Mouse (Mus musculus) neural tube, embryonic 14.5 days (tissue): ENCODE measurements around the gene Olfr214. TPM values are rescaled to one million over a fixed set of nuclear protein-coding genes. Genes with fewer than 3 reads are reported as not detected.
"Not testable (repeated sequence)": the region's sequence is repeated elsewhere in the genome, so short reads cannot be mapped to it uniquely, and the experiment has no call there.

Source experiments
- ATAC-seq: fragments of 200-750 bp; cut with Nextera tagmentation; 2 replicates; pipeline ENCODE4 v1.8.0; 2017; ENCODE audit warnings: low read depth, mild to moderate bottlenecking, moderate TSS enrichment, moderate library complexity
- H3K27ac ChIP-seq: fragments of 300-500 bp; sonication (generic); 2 replicates; pipeline ENCODE4 v1.5.1; 2014; ENCODE audit warnings: low read depth, mild to moderate bottlenecking, control low read depth, low read length, moderate library complexity, mixed read lengths
- H3K27me3 ChIP-seq: fragments of 300-500 bp; sonication (generic); 2 replicates; pipeline ENCODE4 v1.6.1; 2014; ENCODE audit warnings: low read length; ENCODE audit not compliant: control insufficient read depth, insufficient read depth
- H3K36me3 ChIP-seq: fragments of 300-500 bp; sonication (generic); 2 replicates; pipeline ENCODE4 v1.6.1; 2014; ENCODE audit warnings: low read length, mixed read lengths; ENCODE audit not compliant: control insufficient read depth, insufficient read depth
- H3K4me1 ChIP-seq: fragments of 300-500 bp; sonication (generic); 2 replicates; pipeline ENCODE4 v1.6.1; 2014; ENCODE audit warnings: low read length; ENCODE audit not compliant: control insufficient read depth, insufficient read depth
- H3K4me2 ChIP-seq: fragments of 300-500 bp; sonication (generic); 2 replicates; pipeline ENCODE4 v1.6.1; 2014; ENCODE audit warnings: mild to moderate bottlenecking, low read depth, low read length, control low read depth
- H3K4me3 ChIP-seq: fragments of 300-500 bp; sonication (generic); 2 replicates; pipeline ENCODE4 v1.5.1; 2014; ENCODE audit warnings: low read depth, low read length, control low read depth, mixed read lengths
- H3K9ac ChIP-seq: fragments of 300-500 bp; sonication (generic); replicated peaks from 2 replicates; pipeline ENCODE4 v1.6.1; 2014; ENCODE audit warnings: low read depth, mild to moderate bottlenecking, control low read depth, low read length, mixed read lengths
- H3K9me3 ChIP-seq: fragments of 300-500 bp; sonication (generic); 2 replicates; pipeline ENCODE4 v1.6.1; 2016; ENCODE audit warnings: low read length; ENCODE audit not compliant: control insufficient read depth
- WGBS: fragments of 180-500 bp; shearing (Covaris S2); extraction: QIAGEN DNeasy Blood & Tissue Kit; methylation state at CpG from one replicate; pipeline ENCODE4 v1.1.7; 2014; 5-methylcytosine and 5-hydroxymethylcytosine counted together
- polyA plus RNA-seq: library from polyadenylated mRNA; unstranded; fragments of >200 nt; fragmentation: Nextera tagmentation; extraction: Ambion mirVana; gene quantifications from 2 replicates; pipeline ENCODE4 v1.2.1, GENCODE M21; 2014

Gene Olfr214
- not detected in 2 replicates for polyA plus RNA-seq

DNA sequence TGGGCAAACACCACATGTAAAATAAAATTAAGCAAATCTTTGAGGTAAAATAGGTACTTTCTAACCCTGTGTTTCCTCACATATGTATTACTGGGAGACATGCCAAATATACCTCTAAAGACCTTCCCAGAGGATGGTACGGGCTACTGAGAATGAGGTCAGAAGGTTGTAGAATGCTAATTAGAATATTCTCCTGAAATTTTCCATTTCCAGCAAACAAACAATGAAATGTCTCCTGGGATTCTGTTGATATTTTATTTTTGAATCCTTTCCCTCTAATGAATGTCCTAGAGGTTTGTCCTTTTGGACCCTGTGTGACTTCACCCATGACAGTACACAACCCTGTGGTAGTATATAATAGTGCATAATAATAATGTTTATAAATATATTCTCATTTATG lies at the start of gene Olfr214:
Gene Olfr214 (plus strand): TSS at position 301 of the 400 bp plus-strand sequence.
- Histone ChIP-seq H3K9ac (no peak within 1 kb of the TSS), H3K27me3 (no peaks in the 10 kb centered on the region), H3K4me3 (no peak within 1 kb of the TSS), H3K4me1 (no peaks in the 10 kb centered on the region), H3K9me3 (no peaks in the 10 kb centered on the region), H3K27ac (no peak within 1 kb of the TSS), H3K36me3 (no peaks in the 10 kb centered on the region), H3K4me2 (no peak within 1 kb of the TSS)
- WGBS: 73% methylated on average over 1 of the region's 1 CpGs
- no peak for ATAC-seq

DNA sequence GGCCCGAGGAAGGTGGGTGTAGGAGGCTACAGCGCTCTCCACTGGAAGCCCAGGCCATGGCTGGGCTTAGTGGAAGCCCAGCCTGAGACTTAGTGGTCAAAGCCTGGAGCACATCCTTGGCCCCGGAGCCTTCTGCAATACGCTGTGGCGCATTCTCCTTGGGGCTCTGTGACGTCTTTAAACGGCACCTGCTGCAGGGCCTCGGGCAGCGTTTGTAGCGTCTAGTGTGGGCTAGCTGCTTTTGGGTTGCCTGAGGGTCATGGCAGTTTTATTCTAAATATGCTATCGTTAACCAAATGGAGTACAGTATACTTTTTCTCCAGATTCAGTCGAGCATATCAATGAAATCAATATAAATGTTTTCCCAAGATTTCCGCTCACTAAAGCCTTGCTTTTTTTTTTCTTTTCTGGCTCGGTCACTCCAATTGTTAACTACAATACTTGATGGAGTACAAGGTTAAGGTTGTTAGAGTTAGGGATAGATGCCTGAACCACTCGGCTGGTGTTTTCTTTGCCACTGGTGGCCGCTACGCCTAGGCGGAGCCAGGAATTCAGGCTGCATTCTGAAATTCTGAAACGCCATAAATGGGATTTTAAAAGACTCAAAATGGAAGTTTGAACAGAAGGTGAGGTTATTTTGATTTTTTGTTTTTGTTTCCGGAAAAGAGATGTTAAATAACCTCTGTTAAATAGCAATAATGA lies 47.6 kb upstream of the Olfr214 start, which contains the start of gene Olfr212:
Gene Olfr212 (plus strand): TSS at position 215 of the 702 bp plus-strand sequence.
- H3K4me1 ChIP-seq, H3K9me3 ChIP-seq, H3K27me3 ChIP-seq, H3K36me3 ChIP-seq, H3K4me3 ChIP-seq, H3K4me2 ChIP-seq, H3K27ac ChIP-seq, ATAC-seq, H3K9ac ChIP-seq: not testable (repeated sequence)
- WGBS: 95% methylated on average over 20 of the region's 20 CpGs

DNA sequence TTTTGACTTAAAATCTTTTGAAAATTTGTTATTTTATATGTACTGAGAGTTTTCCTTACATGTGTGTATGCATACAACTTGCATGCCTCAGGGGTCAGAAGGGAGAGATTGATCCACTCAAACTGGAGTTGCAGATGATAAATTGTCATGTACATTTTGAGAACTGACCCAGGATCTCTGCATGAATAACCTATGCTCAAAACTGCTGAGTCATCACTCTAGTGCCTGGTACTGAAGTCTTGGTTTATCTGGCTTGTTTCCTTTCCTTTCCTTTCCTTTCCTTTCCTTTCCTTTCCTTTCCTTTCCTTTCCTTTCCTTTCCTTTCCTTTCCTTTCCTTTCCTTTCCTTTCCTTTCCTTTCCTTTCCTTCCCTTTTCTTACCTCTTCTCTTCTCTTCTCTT lies 39.2 kb upstream of the Olfr214 start:
- Histone ChIP-seq H3K27ac (no peak overlapping the region), H3K36me3 (no peaks in the 10 kb centered on the region), H3K4me3 (no peak overlapping the region), H3K9me3 (no peaks in the 10 kb centered on the region), H3K27me3 (no peaks in the 10 kb centered on the region), H3K4me1 (no peaks in the 10 kb centered on the region), H3K4me2 (no peak overlapping the region), H3K9ac (no peak overlapping the region)
- ATAC-seq: no peak

DNA sequence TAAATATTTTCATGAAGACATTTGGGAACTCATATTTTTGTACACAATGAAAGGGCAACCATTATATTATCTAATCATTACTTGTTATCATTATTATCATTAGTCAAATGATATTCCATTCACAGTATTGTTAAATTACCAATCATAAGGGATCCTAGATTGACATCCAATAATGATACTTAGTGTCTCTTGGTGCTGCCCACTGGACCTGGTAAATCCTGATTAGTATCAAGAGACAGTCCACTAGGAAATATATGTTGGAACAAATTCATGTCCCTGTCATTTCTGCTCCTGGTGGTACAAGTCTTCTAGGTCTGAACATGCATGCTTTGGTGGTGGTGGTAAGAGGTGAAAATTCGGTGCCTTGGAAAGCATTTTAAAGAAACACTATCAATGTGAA lies 15.9 kb upstream of the Olfr214 start, which contains the start of gene Olfr213:
Gene Olfr213 (plus strand): TSS at position 301 of the 400 bp plus-strand sequence.
- no peaks in the 10 kb centered on the region for H3K36me3 ChIP-seq
- no peak for ATAC-seq
- H3K9ac ChIP-seq: no peak within 1 kb of the TSS
- no peak within 1 kb of the TSS for H3K4me2 ChIP-seq
- no peaks in the 10 kb centered on the region for H3K9me3 ChIP-seq
- no peaks in the 10 kb centered on the region for H3K27me3 ChIP-seq
- WGBS: 88% methylated on average over 1 of the region's 1 CpGs
- H3K4me3 ChIP-seq: no peak within 1 kb of the TSS
- H3K4me1 ChIP-seq: no peaks in the 10 kb centered on the region
- no peak within 1 kb of the TSS for H3K27ac ChIP-seq

DNA sequence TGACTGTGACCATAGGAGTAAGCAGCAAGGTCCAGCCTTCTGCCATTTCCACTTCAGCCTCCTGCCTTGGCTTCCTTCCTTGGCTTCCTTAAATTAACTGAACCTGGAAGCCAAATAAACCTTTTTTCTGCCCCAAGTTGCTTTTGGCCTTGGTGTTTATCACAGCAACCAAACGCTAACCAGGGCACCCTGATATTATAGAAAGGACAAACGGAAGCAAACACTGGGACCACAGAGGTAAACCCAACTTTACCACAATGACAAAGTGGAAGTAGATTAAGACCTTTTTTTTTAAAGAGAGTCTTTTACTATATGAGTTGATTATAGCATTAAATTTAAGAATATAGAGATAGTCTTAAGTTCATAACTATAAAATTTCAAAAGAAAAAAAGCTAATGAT lies 11.5 kb upstream of the Olfr214 start:
- 87% methylated on average over 2 of the region's 2 CpGs for WGBS
- H3K27me3 ChIP-seq: no peaks in the 10 kb centered on the region
- no peak for ATAC-seq
- no peaks in the 10 kb centered on the region for H3K36me3 ChIP-seq
- H3K4me2 ChIP-seq: no peak overlapping the region
- no peak overlapping the region for H3K9ac ChIP-seq
- no peak overlapping the region for H3K4me3 ChIP-seq
- no peaks in the 10 kb centered on the region for H3K4me1 ChIP-seq
- no peaks in the 10 kb centered on the region for H3K9me3 ChIP-seq
- no peak overlapping the region for H3K27ac ChIP-seq

DNA sequence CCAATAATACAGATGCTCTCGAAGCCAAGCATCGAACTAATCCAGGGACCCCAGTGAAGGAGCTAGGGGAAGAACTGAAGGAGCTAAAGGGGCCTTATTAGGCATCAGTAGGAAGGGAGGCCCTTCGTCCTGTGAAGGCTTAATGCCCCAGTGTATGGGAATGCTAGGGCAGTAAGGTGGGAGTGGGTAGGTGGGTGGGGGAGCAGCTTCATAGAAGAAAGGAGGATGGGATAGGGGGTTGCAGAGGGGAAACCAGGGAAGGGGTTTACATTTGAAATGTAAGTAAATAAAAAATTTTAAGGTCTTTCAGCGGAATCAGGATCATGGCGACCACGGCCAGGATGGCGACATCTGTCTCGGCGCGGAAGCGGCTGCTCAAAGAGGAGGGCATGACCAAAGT lies 3.2 kb upstream of the Olfr214 start, which contains the start of gene Gm5580:
Gene Gm5580 (plus strand): TSS at position 301 of the 400 bp plus-strand sequence.
- not testable (repeated sequence) for H3K36me3 ChIP-seq, H3K9me3 ChIP-seq, H3K4me1 ChIP-seq, H3K27me3 ChIP-seq, H3K27ac ChIP-seq, H3K4me2 ChIP-seq, ATAC-seq, H3K9ac ChIP-seq, H3K4me3 ChIP-seq
- 95% methylated on average over 11 of the region's 11 CpGs for WGBS

DNA sequence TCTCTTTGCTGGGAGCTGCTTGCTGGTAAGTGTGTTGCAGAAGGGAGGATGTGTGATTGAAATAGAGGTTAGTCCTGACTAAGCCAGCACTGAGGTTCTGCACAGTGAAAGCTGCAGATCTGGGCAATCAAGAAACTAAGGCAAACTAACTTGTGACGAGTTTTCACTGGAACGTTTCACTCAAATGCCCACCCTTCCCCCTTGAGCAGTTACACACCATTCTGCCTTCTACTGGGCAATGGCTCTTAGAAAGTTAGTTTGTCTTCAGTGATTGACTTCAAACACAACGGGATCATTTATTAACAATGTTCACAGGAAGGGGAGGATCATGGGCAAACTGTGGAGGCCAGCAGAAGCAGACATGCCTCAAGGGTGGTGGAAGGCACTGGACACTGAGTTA lies 917 bp downstream of the Olfr214 start:
- H3K9me3 ChIP-seq: no peaks in the 10 kb centered on the region
- no peaks in the 10 kb centered on the region for H3K36me3 ChIP-seq
- no peaks in the 10 kb centered on the region for H3K27me3 ChIP-seq
- no peak overlapping the region for H3K27ac ChIP-seq
- WGBS: 85% methylated on average over 3 of the region's 3 CpGs
- H3K4me3 ChIP-seq: no peak overlapping the region
- no peaks in the 10 kb centered on the region for H3K4me1 ChIP-seq
- H3K4me2 ChIP-seq: no peak overlapping the region
- H3K9ac ChIP-seq: no peak overlapping the region
- ATAC-seq: no peak

DNA sequence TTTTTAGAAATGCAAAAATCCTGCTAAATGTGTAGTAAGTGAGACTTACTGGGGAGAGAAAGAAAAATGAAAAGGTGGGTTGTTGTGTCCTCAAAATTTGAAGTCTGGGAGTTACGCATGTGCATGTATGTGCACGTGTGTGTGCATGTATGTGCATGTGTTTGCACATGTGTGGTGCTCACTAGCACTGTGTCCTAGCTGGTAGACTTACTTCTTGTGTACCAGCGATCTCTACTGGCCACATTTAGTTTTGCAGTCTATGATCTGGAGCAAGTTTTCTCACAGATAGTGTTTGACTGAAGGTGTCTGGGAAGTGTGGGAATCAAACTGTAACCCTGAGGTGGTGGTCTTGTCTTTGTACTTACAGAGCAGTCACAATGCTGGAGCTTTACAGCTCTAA lies 15.8 kb downstream of the Olfr214 start:
- Histone ChIP-seq H3K4me1 (no peaks in the 10 kb centered on the region), H3K4me2 (no peak overlapping the region), H3K9me3 (no peaks in the 10 kb centered on the region), H3K9ac (no peak overlapping the region), H3K27me3 (no peaks in the 10 kb centered on the region), H3K4me3 (no peak overlapping the region), H3K36me3 (no peaks in the 10 kb centered on the region), H3K27ac (no peak overlapping the region)
- WGBS: 32% methylated on average over 3 of the region's 3 CpGs
- no peak for ATAC-seq

DNA sequence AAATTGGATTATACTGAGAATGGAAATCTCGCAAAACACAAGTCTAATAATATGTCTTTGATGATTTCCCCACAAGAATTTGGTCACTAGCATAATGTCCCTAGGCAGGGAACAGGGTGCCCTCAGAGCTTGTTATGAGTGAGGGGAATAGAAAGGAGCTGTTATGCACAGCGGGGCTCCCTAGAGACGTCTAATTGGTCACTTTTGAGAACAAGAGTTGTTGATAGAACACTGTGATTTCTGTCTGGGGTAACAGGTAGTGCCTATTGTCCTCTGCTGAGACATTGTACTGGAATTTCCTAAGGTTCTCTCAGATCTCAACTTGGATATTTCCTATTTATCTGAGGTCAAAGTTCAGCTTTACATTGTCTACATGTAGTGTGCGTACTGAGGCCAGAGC lies 30.1 kb downstream of the Olfr214 start, which contains the start of gene Olfr215:
Gene Olfr215 (minus strand): TSS at position 101 of the 400 bp plus-strand sequence.
- no peak within 1 kb of the TSS for H3K27ac ChIP-seq
- H3K27me3 ChIP-seq: no peaks in the 10 kb centered on the region
- no peak within 1 kb of the TSS for H3K4me3 ChIP-seq
- no peak within 1 kb of the TSS for H3K4me2 ChIP-seq
- ATAC-seq: no peak
- H3K9ac ChIP-seq: no peak within 1 kb of the TSS
- no peaks in the 10 kb centered on the region for H3K9me3 ChIP-seq
- H3K4me1 ChIP-seq: no peaks in the 10 kb centered on the region
- no peaks in the 10 kb centered on the region for H3K36me3 ChIP-seq
- 71% methylated on average over 4 of the region's 4 CpGs for WGBS
